ENCODE assay signal across 18 mouse cellular contexts in the genomic region with DNA sequence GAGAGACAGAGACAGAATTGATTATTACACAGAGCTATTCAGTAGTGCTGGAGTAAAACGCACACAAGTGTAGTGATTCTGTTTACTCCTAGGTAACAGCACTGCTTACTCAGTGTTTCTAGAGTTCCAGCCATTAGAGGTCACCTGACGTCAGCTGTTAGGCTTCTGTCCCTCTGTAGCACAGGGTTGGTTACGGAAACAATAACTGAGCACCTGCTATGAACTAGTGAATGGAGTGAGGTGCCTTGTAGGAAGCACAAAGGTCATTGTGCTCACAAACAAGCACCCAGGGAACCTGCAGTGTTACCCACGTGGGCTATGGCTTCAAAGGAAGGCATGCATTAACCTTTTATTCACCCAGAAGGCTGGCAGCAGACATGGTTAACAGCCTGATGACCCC. TPM values are rescaled to one million over a fixed set of nuclear protein-coding genes. Genes with fewer than 3 reads are reported as not detected.
DNase-seq lines count a peak whose midpoint lies in the region.
"Had no signal": no experiment of that assay in that cellular context is flagged by ENCODE, and none has a peak within 500 bp of the region (broad histone marks: within the 10 kb centered on the region; RNA-seq: fewer than 3 reads in every experiment).

No protein-coding gene starts in this region.

- WGBS in heart, embryonic 10.5 days: 67% methylated on average over 4 of the region's 4 CpGs
- WGBS in large intestine, adult 2 months: 25% methylated on average over 4 of the region's 4 CpGs

- no peak overlapping the region for H3K4me3 ChIP-seq in heart, embryonic 10.5 days
- H3K4me3 ChIP-seq: gastrocnemius, adult 2 months; heart, adult 2 months; hindbrain, embryonic 10.5 days; hindbrain, embryonic 13.5 days had no signal

- peak; percentile 42 for DNase-seq in heart, embryonic 10.5 days (ENCODE audit: low spot score)
- no peak for DNase-seq in heart, postnatal 36 days
- DNase-seq in testis, postnatal 10 days (ENCODE audit: low spot score): peak; percentile 4
- DNase-seq in testis, postnatal 14 days (ENCODE audit: low spot score): no peak
- DNase-seq in large intestine, adult 2 months (ENCODE audit: low read depth, low spot score): peak; percentile 19
- no peak for DNase-seq in urinary bladder, postnatal 10 days (ENCODE audit: low spot score)
- no peak for DNase-seq in B cell, adult 2 months
- DNase-seq: adrenal gland, postnatal 10 days; adrenal gland, postnatal 36 days; cerebellum, adult 18-20 months; cerebellum, adult 9-10 months; cerebellum, postnatal 14 days; forebrain, postnatal 0 days; gastrocnemius, adult 2 months; gastrocnemius, postnatal 14 days; heart, adult 2 months had no signal

- H3K4me1 ChIP-seq in heart, embryonic 10.5 days: no peaks in the 10 kb centered on the region
- H3K4me1 ChIP-seq: hindbrain, embryonic 10.5 days; hindbrain, embryonic 13.5 days had no signal

- no peaks in the 10 kb centered on the region for H3K9me3 ChIP-seq in heart, embryonic 10.5 days
- H3K9me3 ChIP-seq: hindbrain, embryonic 10.5 days; hindbrain, embryonic 13.5 days had no signal

- intact Hi-C loops in heart, postnatal 36 days (cut with DNase I): no loop called here

- H3K36me3 ChIP-seq in heart, embryonic 10.5 days: no peaks in the 10 kb centered on the region
- H3K36me3 ChIP-seq: hindbrain, embryonic 10.5 days; hindbrain, embryonic 13.5 days had no signal

- H3K27ac ChIP-seq in heart, embryonic 10.5 days: no peak overlapping the region
- H3K27ac ChIP-seq: gastrocnemius, adult 2 months; heart, adult 2 months; hindbrain, embryonic 10.5 days; hindbrain, embryonic 13.5 days had no signal

- no peaks in the 10 kb centered on the region for H3K27me3 ChIP-seq in heart, embryonic 10.5 days (ENCODE audit: insufficient read depth, poor library complexity, severe bottlenecking)
- H3K27me3 ChIP-seq: hindbrain, embryonic 13.5 days had no signal

RNA-seq across cellular contexts. Expression of gene Kansl1, which starts 10.8 kb away (rescaled TPM):
- polyA plus RNA-seq in heart, embryonic 10.5 days (2016; fragmentation: Nextera tagmentation; extraction: Ambion mirVana): 15.3 and 19.3 TPM in 2 replicates
- 10 to 100 TPM; 27.6 to 31.7 TPM for total RNA-seq in heart, postnatal 36 days (2021)
- polyA plus RNA-seq in large intestine, adult 2 months (2012; rRNA removed): 31.6 and 51.2 TPM in 2 replicates

Comparison
In these comparisons a context has a peak if more than half of its experiments do, and no peak if none do; other contexts are left out.
1. DNase-seq: peak in heart, embryonic 10.5 days (single experiment), testis, postnatal 10 days (single experiment) and large intestine, adult 2 months (single experiment); none in heart, postnatal 36 days (0 of 2), testis, postnatal 14 days (single experiment), urinary bladder, postnatal 10 days (single experiment) and B cell, adult 2 months (0 of 2).